ENCODE assay signal across 46 mouse cellular contexts in genomic region chr1:131043636-131044035, GRCm38 (mm10). TPM values are rescaled to one million over a fixed set of nuclear protein-coding genes. Genes with fewer than 3 reads are reported as not detected.
"Had no signal": no experiment of that assay in that cellular context is flagged by ENCODE, and none has a peak within 500 bp of the region (broad histone marks: within the 10 kb centered on the region; RNA-seq: fewer than 3 reads in every experiment).

No protein-coding gene starts in this region.

- H3K9ac ChIP-seq: heart, embryonic 12.5 days; heart, embryonic 13.5 days; heart, embryonic 15.5 days; hindbrain, embryonic 12.5 days; hindbrain, embryonic 13.5 days; hindbrain, embryonic 14.5 days; hindbrain, embryonic 15.5 days; intestine, embryonic 15.5 days; kidney, embryonic 15.5 days had no signal

- DNase-seq: heart, postnatal 10 days; heart, postnatal 14 days; heart, postnatal 36 days; heart, postnatal 4 days; kidney, adult 11 months; kidney, adult 18-20 months; kidney, adult 2 months; kidney, adult 8-10 months; kidney, adult 9 months; kidney, postnatal 10 days; kidney, postnatal 14 days; kidney, postnatal 4 days; layer of hippocampus, adult 9-11 months; layer of hippocampus, postnatal 36 days had no signal

- H3K27me3 ChIP-seq: heart, embryonic 12.5 days; heart, embryonic 13.5 days; heart, embryonic 15.5 days; hindbrain, embryonic 12.5 days; hindbrain, embryonic 13.5 days; hindbrain, embryonic 15.5 days; intestine, embryonic 15.5 days; kidney, embryonic 15.5 days had no signal

- ATAC-seq: hindbrain, embryonic 16.5 days; hindbrain, postnatal 0 days; inflammation-experienced regulatory T-cells, adult 6 months; intestine, embryonic 15.5 days; intestine, embryonic 16.5 days; intestine, postnatal 0 days had no signal

- H3K36me3 ChIP-seq: heart, embryonic 12.5 days; heart, embryonic 13.5 days; heart, embryonic 15.5 days; hindbrain, embryonic 10.5 days; hindbrain, embryonic 12.5 days; hindbrain, embryonic 13.5 days; hindbrain, embryonic 15.5 days; intestine, embryonic 15.5 days; kidney, embryonic 15.5 days had no signal

- H3K4me3 ChIP-seq: heart, embryonic 12.5 days; heart, embryonic 13.5 days; heart, embryonic 15.5 days; hindbrain, embryonic 10.5 days; hindbrain, embryonic 12.5 days; hindbrain, embryonic 13.5 days; hindbrain, embryonic 15.5 days; intestine, embryonic 15.5 days; kidney, embryonic 15.5 days; layer of hippocampus, adult 2 months; left cerebral cortex, adult 2 months had no signal

- H3K27ac ChIP-seq: heart, embryonic 13.5 days; heart, embryonic 15.5 days; hindbrain, embryonic 10.5 days; hindbrain, embryonic 12.5 days; hindbrain, embryonic 13.5 days; hindbrain, embryonic 14.5 days; hindbrain, embryonic 15.5 days; hindbrain, postnatal 0 days; intestine, embryonic 15.5 days; kidney, embryonic 15.5 days; kidney, postnatal 0 days; layer of hippocampus, adult 2 months; left cerebral cortex, adult 2 months had no signal

- H3K9me3 ChIP-seq: heart, embryonic 12.5 days; heart, embryonic 13.5 days; heart, embryonic 15.5 days; hindbrain, embryonic 10.5 days; hindbrain, embryonic 12.5 days; hindbrain, embryonic 13.5 days; hindbrain, embryonic 15.5 days; intestine, embryonic 15.5 days; kidney, embryonic 15.5 days had no signal

- H3K4me2 ChIP-seq: heart, embryonic 11.5 days; heart, embryonic 12.5 days; heart, embryonic 13.5 days; heart, embryonic 15.5 days; hindbrain, embryonic 12.5 days; hindbrain, embryonic 13.5 days; hindbrain, embryonic 14.5 days; hindbrain, embryonic 15.5 days; intestine, embryonic 15.5 days; kidney, embryonic 15.5 days had no signal

- H3K4me1 ChIP-seq: hindbrain, embryonic 10.5 days; hindbrain, embryonic 12.5 days; hindbrain, embryonic 13.5 days; hindbrain, embryonic 15.5 days; kidney, embryonic 15.5 days had no signal

RNA-seq across cellular contexts. Expression of gene Il10, which starts 24.0 kb away (rescaled TPM):
- total RNA-seq: heart, postnatal 10 days; heart, postnatal 14 days; heart, postnatal 25 days; heart, postnatal 36 days; heart, postnatal 4 days; hindbrain, postnatal 0 days; layer of hippocampus, adult 18-20 months; layer of hippocampus, adult 2 months; layer of hippocampus, adult 8-10 months; layer of hippocampus, postnatal 10 days; layer of hippocampus, postnatal 14 days; layer of hippocampus, postnatal 25 days; layer of hippocampus, postnatal 36 days; left cerebral cortex, adult 18-20 months; left cerebral cortex, adult 2 months had no signal
- polyA plus RNA-seq: heart, embryonic 11.5 days; heart, embryonic 12.5 days; heart, embryonic 13.5 days; heart, embryonic 14.5 days; heart, embryonic 15.5 days; heart, postnatal 0 days; hindbrain, embryonic 10.5 days; hindbrain, embryonic 11.5 days; hindbrain, embryonic 12.5 days; hindbrain, embryonic 13.5 days; hindbrain, embryonic 14.5 days; hindbrain, embryonic 15.5 days; hindbrain, embryonic 16.5 days; hindbrain, postnatal 0 days; intestine, embryonic 14.5 days; intestine, embryonic 15.5 days; intestine, embryonic 16.5 days; intestine, postnatal 0 days; kidney, adult 2 months; kidney, embryonic 14.5 days; kidney, embryonic 15.5 days; kidney, embryonic 16.5 days had no signal
